Mouse (Mus musculus): Measurements from ENCODE around the gene 4932411N23Rik. TPM values are rescaled to one million over a fixed set of nuclear protein-coding genes. Genes with fewer than 3 reads are reported as not detected.

Gene 4932411N23Rik
- total RNA-seq (2023; ENCODE audit: inconsistent age): not detected in 4 replicates

GRCm38 (mm10) chrX:126815768-126816167 lies at the start of gene 4932411N23Rik:
4932411N23Rik (minus strand) TSS chrX:126815868.

Other genes with a start within 250 kb of the 4932411N23Rik start
- not detected in 4 replicates for gene Gm382, start 224.1 kb upstream of the 4932411N23Rik start, total RNA-seq (2023; ENCODE audit: inconsistent age)